Mouse (Mus musculus): ENCODE measurements around the gene Abce1.
"Not testable (repeated sequence)": the region's sequence is repeated elsewhere in the genome, so short reads cannot be mapped to it uniquely, and the experiment has no call there.

Gene Abce1

DNA sequence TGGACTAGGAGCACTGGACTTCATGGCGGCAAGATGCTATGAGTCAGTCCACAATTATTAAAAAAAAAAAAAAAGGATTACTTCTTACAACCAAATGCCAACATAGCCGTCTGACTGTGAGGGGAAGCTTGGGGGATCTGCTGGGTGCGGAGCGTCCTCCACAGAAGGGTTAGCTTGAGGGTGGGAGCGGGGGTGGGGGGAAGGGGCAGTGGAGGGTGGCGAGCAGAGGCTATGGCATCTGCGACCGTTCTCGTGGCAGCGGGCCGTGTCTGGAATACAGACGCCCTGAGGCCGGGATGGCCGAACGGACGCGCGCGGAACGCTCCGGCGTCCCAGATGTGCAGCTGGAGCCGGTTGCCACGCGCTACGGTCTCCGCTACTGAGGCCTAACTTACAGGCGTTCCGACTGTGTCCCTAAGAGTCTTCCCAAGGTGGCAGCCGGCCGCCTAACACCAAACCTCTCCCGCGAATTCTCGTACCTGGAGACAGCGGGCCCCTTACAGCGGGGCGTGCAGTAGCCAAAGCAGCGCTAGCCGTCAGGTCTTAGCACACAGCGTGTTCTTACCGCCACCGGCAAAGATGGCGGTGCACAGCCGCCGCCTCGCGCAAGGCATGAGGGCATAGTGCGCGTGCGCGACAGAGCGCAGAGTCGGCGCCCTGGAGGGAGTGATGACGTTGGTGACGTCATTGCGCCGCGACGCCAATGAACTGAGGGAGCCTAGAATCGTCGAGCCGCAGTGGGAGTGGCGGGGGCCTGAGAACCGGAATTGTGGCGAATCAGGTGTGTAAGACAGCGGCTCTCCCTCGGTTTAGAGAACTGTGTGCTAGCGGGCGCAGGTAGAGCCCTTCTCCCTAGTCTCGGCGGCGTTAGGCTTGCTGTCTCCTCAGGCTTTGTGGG lies at the start of gene Abce1, which contains the start of gene Anapc10:
Gene Abce1, minus strand, starts transcription at position 677 of the 898 bp plus-strand sequence.
Gene Anapc10, plus strand, starts transcription at position 757 of the 898 bp plus-strand sequence.
- peak; percentile 97 to 99 for DNase-seq (ENCODE audit: low spot score in 2 of 2)

DNA sequence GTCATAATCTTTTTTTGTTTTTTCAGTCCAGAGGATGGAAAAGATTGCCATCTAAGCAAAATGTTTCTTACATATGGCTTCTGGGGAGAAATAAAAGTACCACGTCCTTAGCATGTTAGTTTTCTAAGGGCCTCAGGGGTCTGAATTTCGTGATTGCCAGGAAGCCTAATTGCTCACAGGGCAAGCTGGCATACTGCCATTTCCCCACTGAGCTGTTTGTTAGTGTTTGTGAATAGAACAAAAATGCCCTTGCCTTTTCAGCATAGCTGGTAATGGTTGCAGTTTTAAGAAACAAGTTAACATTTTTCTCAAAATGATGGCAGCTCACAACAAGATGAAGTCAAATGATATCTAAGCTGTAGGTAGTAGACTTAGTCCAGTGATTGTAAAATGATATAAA lies 38.8 kb upstream of the Abce1 start:
- peak in 1 of 2 experiments; percentile 13 for DNase-seq (ENCODE audit: low spot score in 2 of 2)

DNA sequence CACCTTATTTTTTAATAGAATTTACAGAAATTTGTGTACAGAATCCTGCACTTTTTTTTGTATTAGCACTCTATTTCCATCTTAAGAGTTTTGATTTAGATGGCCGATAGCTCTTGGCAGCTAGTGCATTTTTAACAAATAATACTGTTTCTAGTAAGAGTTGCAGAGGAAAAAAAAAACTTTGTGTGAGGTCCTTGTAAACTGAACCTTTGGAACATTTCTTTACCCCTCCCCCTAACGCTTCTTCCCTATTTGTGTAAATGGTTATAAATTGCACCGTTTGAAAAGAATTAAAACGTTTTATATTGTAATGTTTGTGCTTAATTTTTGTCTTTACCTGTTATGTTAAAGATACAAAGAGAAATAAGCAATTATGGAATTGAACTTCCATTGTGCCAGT lies 37.1 kb upstream of the Abce1 start:
- no peak for DNase-seq (ENCODE audit: low spot score in 2 of 2)

DNA sequence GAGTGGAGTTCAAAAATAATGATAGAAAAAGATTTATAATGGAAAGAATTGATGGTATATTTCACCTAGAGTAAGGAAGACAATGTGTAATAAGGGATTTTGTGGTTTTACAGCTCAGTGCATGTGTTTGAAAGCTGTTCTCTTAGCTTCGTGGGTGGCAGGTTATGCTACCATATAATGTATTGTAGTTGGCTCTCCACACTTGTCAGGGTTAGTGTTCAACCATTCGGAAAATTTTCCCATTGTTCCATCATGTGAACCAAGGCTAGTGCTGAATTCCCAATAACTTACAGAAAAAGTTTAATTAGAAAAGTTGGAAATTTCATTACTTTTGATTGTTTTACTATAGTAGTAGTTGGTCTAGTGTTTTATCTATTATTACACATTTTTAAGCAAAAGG lies 36.6 kb upstream of the Abce1 start:
- DNase-seq (ENCODE audit: low spot score in 2 of 2): no peak

DNA sequence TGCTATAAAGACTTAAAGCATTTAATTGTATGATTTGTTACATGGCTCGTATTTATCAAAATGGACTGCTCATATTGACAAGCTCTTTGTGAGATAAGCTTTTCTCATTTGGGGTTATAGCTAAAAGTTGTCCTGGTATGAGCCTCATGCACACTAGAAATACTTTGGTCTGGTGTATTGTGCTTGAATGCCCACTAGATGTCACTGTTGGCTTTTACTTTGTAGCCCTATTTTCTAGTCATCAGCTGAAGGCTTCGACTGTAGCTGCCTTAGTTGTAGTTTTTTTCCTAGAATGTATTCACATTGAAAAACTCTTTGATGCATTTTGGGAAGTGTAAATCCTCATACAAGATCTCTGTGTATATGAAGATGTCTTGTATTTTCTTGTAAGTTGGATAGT lies 22.8 kb upstream of the Abce1 start:
- peak in 1 of 2 experiments; percentile 60 for DNase-seq (ENCODE audit: low spot score in 2 of 2)

DNA sequence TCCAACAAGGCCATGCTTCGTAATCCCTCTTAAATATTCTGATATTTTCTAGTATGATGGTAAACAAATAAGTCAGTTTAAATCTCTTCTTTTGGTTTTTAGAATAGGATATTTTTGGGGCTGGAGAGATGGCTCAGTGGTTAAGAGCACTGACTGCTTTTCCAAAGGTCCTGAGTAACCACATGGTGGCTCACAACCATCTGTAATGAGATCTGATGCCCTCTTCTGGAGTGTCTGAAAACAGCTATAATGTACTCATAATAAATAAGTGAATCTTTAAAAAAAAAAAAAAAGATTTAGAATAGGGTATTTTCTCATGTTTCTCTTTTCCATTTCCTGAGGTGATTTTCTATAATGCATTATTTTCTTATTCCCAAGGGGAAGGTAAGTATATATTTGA lies 16.4 kb upstream of the Abce1 start:
- no peak for DNase-seq (ENCODE audit: low spot score in 2 of 2)

DNA sequence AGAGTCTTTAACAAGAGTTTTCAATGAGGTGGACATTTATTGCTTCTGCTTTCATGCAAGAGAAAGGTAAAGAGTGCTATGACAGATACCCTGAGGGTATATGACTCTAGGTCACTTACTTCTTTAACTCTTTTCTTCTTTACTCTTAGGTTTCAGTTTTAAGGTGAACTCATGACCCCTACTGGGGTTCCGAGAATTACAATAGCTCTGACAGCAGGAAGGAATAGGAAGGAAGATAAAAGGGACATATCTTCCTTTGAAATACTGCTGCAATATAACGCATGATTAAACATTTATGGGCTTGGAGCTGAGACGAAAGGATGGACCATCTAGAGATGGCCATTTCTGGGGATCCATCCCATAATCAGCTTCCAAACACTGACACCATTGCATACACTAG lies 13.0 kb upstream of the Abce1 start:
- DNase-seq (ENCODE audit: low spot score in 2 of 2): no peak

DNA sequence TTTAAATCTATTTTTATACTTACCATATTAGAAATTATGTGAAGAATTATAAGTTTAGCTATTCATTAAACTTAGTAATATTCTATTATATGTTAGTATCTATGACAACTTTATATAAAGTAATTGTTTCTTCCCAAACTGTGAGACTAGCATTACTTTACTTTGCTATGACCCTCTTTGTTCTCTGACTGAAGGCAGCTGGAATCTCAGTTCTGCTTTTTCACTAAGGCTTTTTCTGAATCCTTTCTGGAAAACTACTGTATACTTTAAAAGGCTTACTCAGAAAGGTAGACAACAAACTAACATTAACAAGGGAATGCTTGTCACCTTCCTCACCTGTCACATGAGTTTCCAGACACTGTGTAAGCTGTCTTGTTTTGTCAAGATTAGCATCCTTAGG lies 11.8 kb upstream of the Abce1 start:
- DNase-seq (ENCODE audit: low spot score in 2 of 2): no peak

DNA sequence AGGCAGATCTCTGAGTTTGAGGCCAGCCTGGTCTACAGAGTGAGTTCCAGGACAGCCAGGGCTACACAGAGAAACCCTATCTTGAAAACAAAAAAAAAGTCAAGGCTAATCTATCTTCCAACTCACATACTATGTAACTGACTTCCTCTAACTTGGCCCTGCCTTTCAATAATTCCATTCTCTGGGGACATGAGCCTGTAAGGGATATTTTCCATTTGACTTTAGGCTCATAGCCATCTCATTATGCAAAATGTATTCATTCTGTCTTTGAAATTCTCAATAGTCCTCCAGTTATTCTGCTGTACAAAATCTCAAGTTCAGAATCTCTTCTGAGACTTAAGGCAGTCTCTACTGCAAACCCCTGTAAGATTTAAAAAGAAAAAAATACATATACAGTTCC lies 10.0 kb upstream of the Abce1 start:
- no peak for DNase-seq (ENCODE audit: low spot score in 2 of 2)

DNA sequence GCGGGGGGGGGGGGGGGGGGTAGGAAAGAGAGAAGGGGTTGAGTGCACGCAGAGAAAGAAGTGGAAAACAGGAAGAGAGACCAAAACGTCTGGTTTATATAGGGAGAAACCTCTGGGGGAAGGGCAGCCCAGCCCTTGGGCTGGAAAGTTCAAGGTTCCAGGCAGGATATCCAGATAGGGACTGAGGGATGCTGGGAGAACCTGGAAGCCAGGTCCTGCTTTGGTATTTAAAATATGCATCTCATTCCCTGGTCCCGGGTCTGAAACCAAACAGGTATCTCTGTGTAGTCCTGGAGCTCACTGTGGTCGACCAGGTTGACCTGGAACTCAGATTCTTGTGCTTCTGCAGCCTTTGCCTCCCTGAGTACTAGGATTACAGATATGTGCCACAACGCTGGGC lies 1.1 kb upstream of the Abce1 start:
- no peak for DNase-seq (ENCODE audit: low spot score in 2 of 2)

DNA sequence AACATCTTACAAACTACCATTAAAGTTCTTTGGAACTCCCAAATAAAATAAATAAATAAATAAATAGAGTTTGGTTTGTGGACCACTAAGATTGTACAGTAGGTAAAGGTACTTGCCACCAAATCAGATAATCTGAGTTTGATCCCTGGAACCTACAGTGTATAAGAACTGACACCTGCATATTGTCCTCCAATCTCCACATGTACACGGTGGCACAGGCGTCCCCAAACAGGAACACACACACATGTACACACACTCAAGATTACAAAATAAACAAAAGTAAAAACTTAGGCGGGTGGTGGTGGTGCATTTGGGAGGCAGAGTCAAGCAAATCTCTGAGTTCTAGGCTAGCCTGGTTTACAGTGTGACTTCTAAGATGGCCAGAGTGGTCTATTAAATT lies 4.9 kb downstream of the Abce1 start:
- DNase-seq (ENCODE audit: low spot score in 2 of 2): no peak

DNA sequence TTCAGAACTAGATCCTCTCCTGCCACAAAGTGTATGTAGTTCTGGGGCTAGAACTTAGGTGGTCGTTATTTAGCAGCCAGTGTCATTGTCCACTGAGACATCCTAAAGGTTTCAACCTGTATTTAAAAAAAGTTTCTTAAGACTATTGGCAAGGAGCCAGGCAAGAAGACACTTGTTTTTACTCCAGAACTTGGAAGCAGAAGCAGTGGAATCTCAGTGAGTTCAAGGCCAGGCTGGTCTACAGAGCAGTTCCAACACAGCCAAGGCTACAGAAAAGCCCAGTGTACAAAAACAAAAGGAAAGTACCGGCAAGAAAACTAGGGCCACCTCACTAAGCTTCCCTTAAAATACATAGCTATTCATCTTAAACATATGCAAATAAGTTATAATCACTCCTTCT lies 19.0 kb downstream of the Abce1 start:
- DNase-seq (ENCODE audit: low spot score in 2 of 2): no peak

DNA sequence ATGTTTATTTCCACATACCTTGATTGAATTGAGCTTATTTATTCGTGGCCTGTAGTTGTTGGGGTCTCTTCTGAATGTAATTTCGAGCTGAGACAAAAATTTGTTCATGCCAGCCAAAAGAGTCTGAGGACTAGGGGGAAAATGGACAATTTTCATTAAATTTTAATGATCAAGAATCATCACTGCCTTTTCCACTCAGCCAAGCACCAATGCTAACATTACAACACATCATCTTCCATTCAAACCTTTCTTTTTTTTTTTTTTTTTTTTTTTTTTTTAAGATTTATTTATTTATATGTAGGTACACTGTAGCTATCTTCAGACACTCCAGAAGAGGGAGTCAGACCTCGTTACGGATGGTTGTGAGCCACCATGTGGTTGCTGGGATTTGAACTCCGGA lies 25.6 kb downstream of the Abce1 start:
- DNase-seq (ENCODE audit: low spot score in 2 of 2): not testable (repeated sequence)

DNA sequence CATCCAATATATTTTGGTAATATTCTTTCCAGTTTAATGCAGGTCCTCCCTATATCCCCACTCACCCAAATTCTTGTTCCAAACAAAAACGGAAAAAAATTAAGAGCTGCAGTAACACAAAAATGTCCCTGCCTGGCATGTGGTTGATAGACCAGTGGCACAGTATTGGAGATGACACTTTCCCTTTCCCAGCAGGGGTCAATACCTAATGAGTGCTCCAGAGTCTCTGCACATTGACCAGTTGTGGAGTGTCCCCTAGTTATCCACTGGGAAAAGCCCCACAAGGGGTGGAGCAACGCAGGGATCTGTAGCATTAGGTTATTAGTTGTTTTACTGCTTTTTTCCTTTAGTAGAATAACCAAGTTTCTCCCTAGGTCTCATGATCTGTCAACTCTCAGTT lies 30.6 kb downstream of the Abce1 start:
- DNase-seq (ENCODE audit: low spot score in 2 of 2): no peak

DNA sequence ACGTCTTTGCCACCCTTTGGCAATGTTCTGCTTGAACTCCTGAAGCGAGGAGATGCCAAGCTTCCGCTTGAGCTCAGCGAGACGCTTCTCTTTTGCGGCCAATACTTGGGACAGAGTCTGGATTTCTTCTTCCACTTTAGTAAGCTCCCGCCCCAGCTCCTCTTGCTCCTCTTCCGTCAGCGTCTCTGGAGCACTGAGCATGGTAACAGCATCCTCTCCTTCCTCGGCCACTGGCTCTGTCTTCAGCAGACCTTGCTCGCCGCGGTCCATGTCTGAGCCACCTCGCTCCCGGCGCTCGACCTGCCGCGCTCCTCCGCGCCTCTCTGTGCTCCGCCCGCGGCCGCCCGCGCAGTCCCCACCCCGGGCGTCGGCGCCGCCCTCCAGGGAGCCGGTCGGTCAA lies 31.0 kb downstream of the Abce1 start:
- DNase-seq (ENCODE audit: low spot score in 2 of 2): peak in 1 of 2 experiments; percentile 12

DNA sequence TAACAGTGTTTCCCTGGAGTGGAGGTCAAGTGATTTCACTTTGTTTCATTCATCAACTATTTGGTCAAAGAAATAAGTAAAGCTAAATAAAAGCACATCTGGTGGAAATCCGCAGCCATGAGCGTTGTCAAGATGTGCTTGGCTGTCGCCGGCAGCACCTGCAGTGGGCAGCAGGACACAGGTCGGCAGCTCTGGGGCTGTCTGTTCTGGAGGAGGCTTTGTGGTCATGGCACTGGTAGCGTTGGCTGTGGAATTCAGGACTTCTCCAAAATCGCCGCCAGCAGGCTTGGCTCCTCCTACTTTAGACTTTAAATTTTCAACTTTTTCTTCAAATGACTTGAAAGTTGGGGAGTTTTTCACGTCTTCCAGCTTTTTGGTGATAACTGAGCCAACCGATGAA lies 31.5 kb downstream of the Abce1 start:
- DNase-seq (ENCODE audit: low spot score in 2 of 2): not testable (repeated sequence)

DNA sequence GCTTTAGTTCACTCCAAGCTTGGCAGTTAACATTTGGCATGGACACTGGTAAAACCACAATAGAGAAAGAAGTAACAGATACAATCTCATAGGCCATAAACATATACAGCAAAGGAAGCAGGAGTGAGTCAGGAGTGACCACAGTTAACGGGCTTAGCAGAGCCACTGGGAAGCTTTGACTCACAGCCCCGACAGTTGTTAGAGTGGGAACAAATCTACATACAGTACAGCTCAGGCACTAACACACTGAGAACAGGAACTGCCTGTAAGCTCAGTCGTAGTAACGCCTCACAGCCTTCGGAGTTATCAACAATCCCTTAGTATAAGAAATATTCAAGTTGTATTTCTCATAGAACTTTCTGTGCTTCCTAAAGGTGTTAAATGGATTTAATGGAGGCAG lies 32.5 kb downstream of the Abce1 start:
- no peak for DNase-seq (ENCODE audit: low spot score in 2 of 2)

DNA sequence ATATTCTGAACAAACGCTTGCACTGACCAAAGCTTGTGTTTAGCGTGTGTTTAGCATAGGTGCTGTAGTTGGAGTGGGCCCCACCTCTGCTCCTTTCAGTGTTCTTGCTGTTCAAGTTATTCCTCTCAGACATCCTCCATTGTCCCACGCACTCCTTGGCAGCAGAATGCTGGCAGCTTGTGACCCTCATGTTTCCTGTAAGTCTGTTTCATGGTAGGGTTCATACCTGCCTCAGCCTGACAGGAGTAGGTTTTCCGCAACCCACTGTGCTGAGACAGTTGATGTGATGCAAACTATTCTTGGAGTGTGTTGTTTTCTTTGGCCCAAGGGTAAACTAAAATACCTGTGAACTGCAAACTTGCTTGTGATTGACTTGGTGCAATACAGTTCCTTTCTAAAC lies 35.1 kb downstream of the Abce1 start:
- DNase-seq (ENCODE audit: low spot score in 2 of 2): no peak

DNA sequence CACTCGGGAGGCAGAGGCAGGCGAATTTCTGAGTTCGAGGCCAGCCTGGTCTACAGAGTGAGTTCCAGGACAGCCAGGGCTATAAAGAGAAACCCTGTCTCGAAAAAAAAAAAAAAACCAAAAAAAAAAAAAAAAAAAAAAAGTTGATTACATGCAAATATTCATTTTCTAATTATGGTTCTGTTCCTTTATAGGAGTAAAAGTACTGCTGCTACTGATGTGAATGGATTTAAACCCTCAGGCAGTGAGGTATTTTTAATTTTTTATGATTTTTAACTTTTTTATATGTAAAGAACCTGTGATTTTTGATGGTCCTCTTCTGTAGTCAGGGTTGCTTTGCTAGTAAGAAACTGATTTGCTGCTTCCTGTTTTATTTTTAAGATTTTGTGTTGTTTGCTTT lies 52.8 kb downstream of the Abce1 start:
- DNase-seq (ENCODE audit: low spot score in 2 of 2): not testable (repeated sequence)

DNA sequence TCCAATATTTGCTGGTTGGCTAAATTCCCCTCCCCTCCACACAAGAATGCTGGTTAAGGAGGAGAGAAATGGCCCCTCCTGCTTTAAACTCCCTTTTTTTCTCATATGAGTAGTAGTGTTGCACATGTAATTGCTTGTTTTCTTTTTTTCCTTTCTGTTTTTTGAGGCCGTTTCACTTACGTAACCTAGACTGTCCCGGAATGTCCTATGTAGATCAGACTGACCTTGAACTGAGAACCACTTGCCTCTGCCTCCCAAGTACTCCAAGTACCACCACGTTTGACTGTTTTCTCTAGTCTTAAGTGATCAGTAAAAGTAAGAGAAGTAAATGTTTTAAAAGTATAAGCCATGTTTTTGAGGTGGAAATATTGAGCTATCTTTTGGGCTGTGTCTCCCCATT lies 57.8 kb downstream of the Abce1 start:
- DNase-seq (ENCODE audit: low spot score in 2 of 2): no peak

DNA sequence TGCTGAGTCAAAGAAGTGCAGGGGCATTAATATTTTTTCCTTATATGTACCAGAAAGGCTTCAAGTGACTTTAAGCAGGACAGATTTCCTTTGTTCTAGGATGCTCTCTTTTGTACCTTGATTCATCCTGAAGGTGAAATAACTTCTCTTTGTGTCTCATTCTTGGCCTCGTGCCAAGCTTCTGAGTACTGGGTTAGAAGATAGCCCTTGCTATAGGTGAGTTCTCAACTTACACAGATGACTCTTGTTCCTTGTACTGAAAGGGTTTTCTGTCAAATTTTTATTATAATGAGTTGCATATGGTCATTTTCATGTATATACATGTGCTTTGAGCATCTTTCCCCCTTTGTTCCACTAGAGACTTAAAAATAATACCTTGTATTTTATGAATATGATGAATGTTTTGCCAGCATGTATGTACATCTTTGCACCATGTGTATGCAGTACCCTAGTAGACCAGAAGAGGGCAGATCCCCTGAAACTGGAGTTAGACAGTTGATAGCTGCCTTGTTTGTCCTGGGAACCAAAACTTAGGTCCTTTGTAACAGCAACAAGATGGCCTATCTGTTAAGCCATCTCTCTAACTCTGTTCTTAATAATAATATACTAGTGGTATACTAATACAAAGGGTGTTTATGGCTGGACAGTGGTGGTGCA lies 61.3 kb downstream of the Abce1 start:
- DNase-seq (ENCODE audit: low spot score in 2 of 2): no peak

DNA sequence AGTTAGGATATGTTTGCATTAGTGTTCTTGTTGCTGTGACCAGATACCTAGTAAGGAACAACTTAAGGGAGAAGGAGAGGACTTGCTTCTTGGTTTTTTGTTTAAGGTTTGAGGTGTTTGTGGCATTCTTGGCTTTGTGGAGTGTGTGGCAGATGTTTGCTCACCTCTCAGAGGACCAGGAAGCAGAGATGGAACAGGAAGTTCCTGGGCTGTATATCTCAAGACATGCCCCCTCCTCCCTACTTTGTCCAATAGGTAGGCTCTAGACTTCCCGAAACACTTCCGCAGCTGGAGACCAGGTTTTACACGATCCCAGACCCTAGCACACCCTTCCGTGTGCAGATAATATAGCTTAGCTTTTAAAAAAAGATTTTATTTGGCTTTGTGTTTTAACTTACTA lies 62.0 kb downstream of the Abce1 start:
- DNase-seq (ENCODE audit: low spot score in 2 of 2): no peak

DNA sequence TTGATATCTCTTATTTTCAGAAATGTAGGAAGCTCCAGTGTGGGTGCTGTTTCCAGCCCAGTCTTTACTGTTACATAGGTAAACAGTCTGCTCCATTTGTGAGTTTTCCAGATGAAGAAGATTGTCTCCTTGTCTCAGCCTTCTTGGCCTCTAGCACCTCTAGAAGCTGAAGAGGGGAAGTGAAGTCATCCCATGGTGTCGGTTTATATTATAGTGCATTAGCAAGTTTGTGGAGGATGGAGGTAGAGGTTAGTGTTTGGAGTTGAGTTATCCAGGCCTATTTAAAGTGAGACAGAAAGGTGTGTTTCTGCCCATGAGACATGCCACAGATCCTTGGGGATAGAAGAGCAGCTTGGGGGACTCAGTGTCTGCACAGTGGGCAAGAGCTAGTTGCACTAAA lies 70.4 kb downstream of the Abce1 start:
- DNase-seq (ENCODE audit: low spot score in 2 of 2): no peak

All from frontal cortex, postnatal 36 days (tissue).